Mouse (Mus musculus) G1E (cell line): ENCODE data around the gene Rrp36.

Source experiments
- CTCF ChIP-seq: IDR thresholded peaks from 2 replicates; pipeline ENCODE4 v1.5.1; 2012; ENCODE audit warnings: low read depth, low read length, inconsistent platforms, mixed read lengths
- POLR2AphosphoS5 ChIP-seq: IDR thresholded peaks from 2 replicates; pipeline ENCODE4 v1.6.1; 2012; ENCODE audit warnings: low read depth, low read length, inconsistent platforms; ENCODE audit not compliant: insufficient replicate concordance

DNA sequence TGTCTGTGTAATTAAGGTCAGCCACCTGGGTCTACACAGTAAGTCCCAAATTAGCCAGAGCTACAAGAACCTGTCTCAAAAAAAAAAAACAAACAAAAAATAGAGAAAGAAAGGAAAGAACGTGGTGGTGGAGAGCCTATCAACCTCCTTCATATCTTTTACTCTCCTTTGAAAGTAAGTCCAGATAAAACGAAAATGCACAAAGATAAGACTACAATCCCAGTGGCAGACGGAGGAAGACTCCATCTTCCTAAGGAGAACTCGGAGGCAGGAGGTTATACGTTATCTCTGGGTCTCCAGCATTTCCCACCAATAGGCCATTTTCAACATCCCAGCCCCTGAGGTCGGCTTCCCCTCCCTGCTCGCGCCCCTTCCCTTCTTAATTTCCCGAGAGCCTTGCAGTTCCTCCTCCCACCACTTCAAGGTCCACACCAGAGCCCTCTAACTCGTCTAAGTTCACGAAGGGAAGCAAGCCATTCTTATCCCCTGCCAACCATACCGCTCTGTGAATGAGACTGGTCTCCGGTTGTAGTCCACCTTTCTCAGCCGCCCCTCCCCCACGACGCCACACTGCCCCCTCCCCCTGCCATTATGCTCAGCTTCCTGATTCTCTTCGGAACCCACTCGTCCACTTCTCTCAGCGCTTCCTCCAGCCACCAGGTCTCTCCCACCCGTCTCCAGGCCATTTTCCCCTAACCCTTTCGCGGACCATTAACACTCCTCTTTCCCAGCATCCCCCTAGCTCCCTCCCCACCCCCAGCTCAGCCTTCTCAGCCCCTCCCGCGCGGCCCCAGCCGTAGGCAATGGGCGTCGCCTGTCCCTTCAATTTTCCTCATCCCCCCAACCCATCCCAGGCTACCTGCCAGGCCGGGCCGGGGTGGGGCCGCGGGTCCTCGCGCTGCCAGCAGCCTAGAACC lies 5.9 kb upstream of the Rrp36 start:
- no peak; the same call in 1 of the 2 replicates for TF ChIP-seq CTCF
- TF ChIP-seq POLR2AphosphoS5: no peak
